Comparison of ENCODE assay signal across 10 mouse cellular contexts in the genomic region with DNA sequence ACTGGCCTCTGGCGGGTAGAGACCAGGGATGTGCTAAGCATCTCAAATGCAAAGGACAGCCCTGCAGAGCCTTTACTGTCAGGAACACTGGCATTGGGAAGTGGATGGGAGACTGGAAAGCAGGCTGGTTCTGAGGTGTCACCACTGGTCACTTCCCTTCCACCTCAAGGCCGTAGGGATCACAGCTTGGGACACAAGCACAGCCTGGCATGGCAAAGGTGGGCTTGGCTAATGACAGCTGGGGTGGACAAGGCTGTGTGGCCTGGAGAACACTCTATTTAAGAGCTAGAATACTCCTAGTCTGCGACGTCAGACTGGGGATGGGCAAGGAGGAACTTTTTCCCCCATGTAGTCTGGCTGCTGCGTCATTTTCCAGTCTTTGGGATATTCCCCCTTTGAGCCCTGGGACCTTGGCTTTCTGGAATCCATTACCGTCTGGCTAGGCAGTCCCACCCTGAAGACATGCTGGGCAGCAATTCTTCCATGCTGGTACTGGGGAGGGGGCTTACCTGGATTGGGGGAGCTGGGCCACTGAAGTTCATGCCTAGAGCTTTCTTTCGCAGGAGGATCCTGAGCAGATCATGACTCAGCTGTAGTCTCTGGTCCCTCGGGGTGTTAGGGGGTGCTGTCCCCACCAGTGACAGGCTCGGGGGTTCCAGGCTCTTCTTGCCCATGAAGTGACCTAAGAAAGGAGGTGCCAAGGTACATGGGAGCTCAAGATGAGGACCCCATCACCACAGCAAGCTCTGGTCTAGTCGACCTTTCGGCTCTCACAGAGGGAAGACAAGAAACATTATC. TPM values are rescaled to one million over a fixed set of nuclear protein-coding genes. Genes with fewer than 3 reads are reported as not detected.
DNase-seq lines count a peak whose midpoint lies in the region; ATAC-seq lines count a peak whose summit lies in the region.
"Had no signal": no experiment of that assay in that cellular context is flagged by ENCODE, and none has a peak within 500 bp of the region (broad histone marks: within the 10 kb centered on the region; RNA-seq: fewer than 3 reads in every experiment).

No protein-coding gene starts in this region.

- ATAC-seq in heart, embryonic 13.5 days (ENCODE audit: extremely low read depth, insufficient number of reproducible peaks, low FRiP score, low TSS enrichment): no peak
- ATAC-seq in megakaryocyte, adult 5-6 weeks (ENCODE audit: poor library complexity, severe bottlenecking): no peak
- ATAC-seq in hindbrain, embryonic 14.5 days (ENCODE audit: low FRiP score): no peak
- ATAC-seq in neural tube, embryonic 13.5 days (ENCODE audit: low read depth): no peak

- DNase-seq in heart, adult 8-10 months (ENCODE audit: low spot score): no peak
- DNase-seq in hindbrain, embryonic 14.5 days (ENCODE audit: low spot score): no peak
- no peak for DNase-seq in adrenal gland, postnatal 36 days
- DNase-seq in spleen, postnatal 36 days (ENCODE audit: low spot score in 2 of 2): no peak
- DNase-seq: gastrocnemius, postnatal 10 days; kidney, postnatal 14 days had no signal

- H3K4me3 ChIP-seq in heart, embryonic 13.5 days: no peak overlapping the region
- peak overlapping the region; percentile 89 for H3K4me3 ChIP-seq in megakaryocyte, embryonic 14.5 days (replicated peaks)
- H3K4me3 ChIP-seq in hindbrain, embryonic 14.5 days (replicated peaks; ENCODE audit: low read length): no peak overlapping the region
- H3K4me3 ChIP-seq in neural tube, embryonic 13.5 days: no peak overlapping the region

- peaks cover 30% of the 10 kb centered on the region for H3K4me1 ChIP-seq in heart, embryonic 13.5 days
- peaks cover 59% of the 10 kb centered on the region for H3K4me1 ChIP-seq in megakaryocyte, embryonic 14.5 days
- peaks cover 17% of the 10 kb centered on the region for H3K4me1 ChIP-seq in hindbrain, embryonic 14.5 days (replicated peaks; ENCODE audit: control insufficient read depth, insufficient read depth, low read length)
- H3K4me1 ChIP-seq in neural tube, embryonic 13.5 days (replicated peaks): peaks cover 37% of the 10 kb centered on the region

- no peaks in the 10 kb centered on the region for H3K9me3 ChIP-seq in heart, embryonic 13.5 days
- no peaks in the 10 kb centered on the region for H3K9me3 ChIP-seq in megakaryocyte, embryonic 14.5 days
- no peaks in the 10 kb centered on the region for H3K9me3 ChIP-seq in hindbrain, embryonic 14.5 days (ENCODE audit: control insufficient read depth, low read length)
- H3K9me3 ChIP-seq in neural tube, embryonic 13.5 days: no peaks in the 10 kb centered on the region

- no peak overlapping the region for H3K27ac ChIP-seq in heart, embryonic 13.5 days (replicated peaks)
- no peak overlapping the region for H3K27ac ChIP-seq in hindbrain, embryonic 14.5 days
- H3K27ac ChIP-seq in neural tube, embryonic 13.5 days (replicated peaks): no peak overlapping the region

- WGBS in heart, embryonic 13.5 days: 83% methylated on average over 11 of the region's 11 CpGs
- WGBS in hindbrain, embryonic 14.5 days: 90% methylated on average over 11 of the region's 11 CpGs
- WGBS in neural tube, embryonic 13.5 days: 90% methylated on average over 11 of the region's 11 CpGs

- peaks cover 9% of the 10 kb centered on the region; the same call in 1 of the 2 replicates for H3K27me3 ChIP-seq in heart, embryonic 13.5 days (replicated peaks)
- no peaks in the 10 kb centered on the region for H3K27me3 ChIP-seq in megakaryocyte, embryonic 14.5 days (replicated peaks)
- H3K27me3 ChIP-seq in hindbrain, embryonic 14.5 days (ENCODE audit: control insufficient read depth, insufficient read depth, low read length): no peaks in the 10 kb centered on the region
- no peaks in the 10 kb centered on the region for H3K27me3 ChIP-seq in neural tube, embryonic 13.5 days

- peaks cover 25% of the 10 kb centered on the region for H3K36me3 ChIP-seq in heart, embryonic 13.5 days
- peaks cover 51% of the 10 kb centered on the region for H3K36me3 ChIP-seq in megakaryocyte, embryonic 14.5 days (replicated peaks; ENCODE audit: low read length)
- peaks cover 21% of the 10 kb centered on the region for H3K36me3 ChIP-seq in hindbrain, embryonic 14.5 days (replicated peaks; ENCODE audit: control insufficient read depth, insufficient read depth)
- H3K36me3 ChIP-seq in neural tube, embryonic 13.5 days: peaks cover 37% of the 10 kb centered on the region

- H3K4me2 ChIP-seq in heart, embryonic 13.5 days: peak overlapping the region; percentile 97
- H3K4me2 ChIP-seq in hindbrain, embryonic 14.5 days (replicated peaks): peak overlapping the region; percentile 77; the same call in 1 of the 2 replicates
- no peak overlapping the region for H3K4me2 ChIP-seq in neural tube, embryonic 13.5 days

- H3K9ac ChIP-seq in heart, embryonic 13.5 days: 0 out of 2 replicates have a peak overlapping the region, but pooled peaks have one; percentile 84
- H3K9ac ChIP-seq in hindbrain, embryonic 14.5 days: no peak overlapping the region
- H3K9ac ChIP-seq in neural tube, embryonic 13.5 days: peak overlapping the region; percentile 75

RNA-seq across cellular contexts. Expression of a gene that starts 1.1 kb away (rescaled TPM):
- polyA plus RNA-seq in heart, embryonic 13.5 days (2015; fragmentation: Nextera tagmentation; extraction: Ambion mirVana): 3.0 and 3.2 TPM in 2 replicates
- 10 to 100 TPM in 1 of 4 experiments, 1 to 10 TPM in 3; 5.1 to 11.7 (median 7.9) TPM for total RNA-seq in heart, adult 8-10 months (2022)
- 7.8 TPM in 1 of 2 replicates, not detected in the other for polyA plus RNA-seq in megakaryocyte, embryonic 14.5 days (2012; ENCODE audit: insufficient read depth, low replicate concordance)
- 6.1 and 9.2 TPM in 2 replicates for total RNA-seq in megakaryocyte, adult 5-6 weeks (2015)
- 0.59 and 1.3 TPM in 2 replicates for total RNA-seq in megakaryocyte, adult 5-6 weeks (2017)
- polyA plus RNA-seq in hindbrain, embryonic 14.5 days (2014; fragmentation: Nextera tagmentation; extraction: Ambion mirVana): 8.7 and 10.6 TPM in 2 replicates
- 5.5 and 7.5 TPM in 2 replicates for polyA plus RNA-seq in neural tube, embryonic 13.5 days (2015; fragmentation: Nextera tagmentation; extraction: Ambion mirVana)
- 1 to 10 TPM; 2.6 to 3.3 TPM for total RNA-seq in adrenal gland, postnatal 36 days (2021)

RNA-seq across cellular contexts. Expression of a gene that starts 2.8 kb away (rescaled TPM):
- polyA plus RNA-seq in heart, embryonic 13.5 days (2015; fragmentation: Nextera tagmentation; extraction: Ambion mirVana): 15.6 and 18.9 TPM in 2 replicates
- total RNA-seq in heart, adult 8-10 months (2022): 1 to 10 TPM; 4.6 to 7.6 (median 6.3) TPM
- polyA plus RNA-seq in megakaryocyte, embryonic 14.5 days (2012; ENCODE audit: insufficient read depth, low replicate concordance): 4.8 and 13.1 TPM in 2 replicates
- total RNA-seq in megakaryocyte, adult 5-6 weeks (2015): 5.8 and 6.0 TPM in 2 replicates
- total RNA-seq in megakaryocyte, adult 5-6 weeks (2017): 6.4 and 9.7 TPM in 2 replicates
- 31.7 and 32.3 TPM in 2 replicates for polyA plus RNA-seq in hindbrain, embryonic 14.5 days (2014; fragmentation: Nextera tagmentation; extraction: Ambion mirVana)
- 36.3 and 43.3 TPM in 2 replicates for polyA plus RNA-seq in neural tube, embryonic 13.5 days (2015; fragmentation: Nextera tagmentation; extraction: Ambion mirVana)
- 10 to 100 TPM; 16.1 to 17.2 TPM for total RNA-seq in adrenal gland, postnatal 36 days (2021)

RNA-seq across cellular contexts. Expression of a gene that starts 43.1 kb away (rescaled TPM):
- polyA plus RNA-seq in heart, embryonic 13.5 days (2015; fragmentation: Nextera tagmentation; extraction: Ambion mirVana): 1.9 TPM in 2 replicates
- 1 to 10 TPM; 4.7 to 8.1 (median 6.2) TPM for total RNA-seq in heart, adult 8-10 months (2022)
- polyA plus RNA-seq in megakaryocyte, embryonic 14.5 days (2012; ENCODE audit: insufficient read depth, low replicate concordance): 3.6 and 5.8 TPM in 2 replicates
- 1.6 and 2.0 TPM in 2 replicates for total RNA-seq in megakaryocyte, adult 5-6 weeks (2015)
- total RNA-seq in megakaryocyte, adult 5-6 weeks (2017): 1.5 and 2.9 TPM in 2 replicates
- polyA plus RNA-seq in hindbrain, embryonic 14.5 days (2014; fragmentation: Nextera tagmentation; extraction: Ambion mirVana): 4.1 and 4.4 TPM in 2 replicates
- polyA plus RNA-seq in neural tube, embryonic 13.5 days (2015; fragmentation: Nextera tagmentation; extraction: Ambion mirVana): 5.3 and 5.4 TPM in 2 replicates
- total RNA-seq in adrenal gland, postnatal 36 days (2021): 1 to 10 TPM; 4.7 to 6.2 TPM

RNA-seq across cellular contexts. Expression of a gene that starts 43.8 kb away (rescaled TPM):
- polyA plus RNA-seq in heart, embryonic 13.5 days (2015; fragmentation: Nextera tagmentation; extraction: Ambion mirVana): 132 and 155 TPM in 2 replicates
- total RNA-seq in heart, adult 8-10 months (2022): 10 to 100 TPM; 35.3 to 41.0 (median 39.2) TPM
- 2.2 and 6.9 TPM in 2 replicates for polyA plus RNA-seq in megakaryocyte, embryonic 14.5 days (2012; ENCODE audit: insufficient read depth, low replicate concordance)
- total RNA-seq in megakaryocyte, adult 5-6 weeks (2015): 139 and 169 TPM in 2 replicates
- 344 and 355 TPM in 2 replicates for total RNA-seq in megakaryocyte, adult 5-6 weeks (2017)
- polyA plus RNA-seq in hindbrain, embryonic 14.5 days (2014; fragmentation: Nextera tagmentation; extraction: Ambion mirVana): 147 and 156 TPM in 2 replicates
- 193 and 195 TPM in 2 replicates for polyA plus RNA-seq in neural tube, embryonic 13.5 days (2015; fragmentation: Nextera tagmentation; extraction: Ambion mirVana)
- 100 to 1,000 TPM; 100 to 116 TPM for total RNA-seq in adrenal gland, postnatal 36 days (2021)
